Comparison of ENCODE assay signal across 1 mouse cellular context in the genomic region with DNA sequence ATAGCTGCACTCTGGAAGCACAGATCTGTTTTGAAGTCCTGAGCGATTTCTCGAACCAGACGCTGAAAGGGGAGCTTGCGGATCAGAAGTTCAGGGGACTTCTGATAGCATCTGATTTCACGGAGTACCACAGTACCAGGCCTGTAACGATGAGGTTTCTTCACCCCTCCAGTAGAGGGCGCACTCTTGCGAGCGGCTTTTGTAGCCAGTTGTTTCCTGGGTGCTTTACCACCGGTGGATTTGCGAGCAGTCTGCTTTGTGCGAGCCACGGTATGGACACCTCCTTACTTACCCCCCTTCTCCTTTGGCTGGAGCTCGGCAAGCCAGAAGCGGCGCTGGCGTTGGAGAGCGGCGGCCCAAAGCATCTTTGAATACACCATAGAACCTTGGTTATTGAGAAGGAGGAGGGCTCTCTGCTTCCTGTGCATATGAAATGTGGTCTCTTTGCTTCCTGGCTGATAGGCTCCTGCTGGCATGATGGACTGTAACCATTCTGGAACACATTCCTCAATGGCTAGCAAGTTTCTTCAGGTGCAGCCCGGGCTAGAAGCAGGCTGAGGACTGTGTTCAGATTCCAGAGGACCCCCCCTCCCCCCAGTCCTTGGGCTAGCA.
TF ChIP-seq lines count a peak whose summit lies in the region.

No protein-coding gene starts in this region.

TF ChIP-seq in CH12.LX, 34 proteins besides CTCF, POLR2A, EP300 and RAD21:
- TF ChIP-seq JUND (conservative IDR thresholded peaks at IDR 0.05; ENCODE audit: low read depth, low read length) (no peak), TCF12 (IDR thresholded peaks at IDR 0.05; ENCODE audit: low read depth, low read length) (no peak), HCFC1 (IDR thresholded peaks at IDR 0.05; ENCODE audit: low read depth, low read length) (no peak), E2F4 (IDR thresholded peaks at IDR 0.05; ENCODE audit: insufficient replicate concordance, low read depth, low read length) (no peak), MAFK (IDR thresholded peaks at IDR 0.05; ENCODE audit: insufficient replicate concordance, low read length) (no peak)
TF ChIP-seq in CH12.LX: peak in this region for 0.
